Mouse (Mus musculus): ENCODE measurements around the gene Ckm. TPM values are rescaled to one million over a fixed set of nuclear protein-coding genes. Genes with fewer than 3 reads are reported as not detected.
A peak's percentile ranks its signal among the peaks of the same experiment; 100 is the strongest.

Ckm gene
- total and polyA plus RNA-seq, 2 experiments from 2014 or later: 4,665 to 5,632 TPM

DNA sequence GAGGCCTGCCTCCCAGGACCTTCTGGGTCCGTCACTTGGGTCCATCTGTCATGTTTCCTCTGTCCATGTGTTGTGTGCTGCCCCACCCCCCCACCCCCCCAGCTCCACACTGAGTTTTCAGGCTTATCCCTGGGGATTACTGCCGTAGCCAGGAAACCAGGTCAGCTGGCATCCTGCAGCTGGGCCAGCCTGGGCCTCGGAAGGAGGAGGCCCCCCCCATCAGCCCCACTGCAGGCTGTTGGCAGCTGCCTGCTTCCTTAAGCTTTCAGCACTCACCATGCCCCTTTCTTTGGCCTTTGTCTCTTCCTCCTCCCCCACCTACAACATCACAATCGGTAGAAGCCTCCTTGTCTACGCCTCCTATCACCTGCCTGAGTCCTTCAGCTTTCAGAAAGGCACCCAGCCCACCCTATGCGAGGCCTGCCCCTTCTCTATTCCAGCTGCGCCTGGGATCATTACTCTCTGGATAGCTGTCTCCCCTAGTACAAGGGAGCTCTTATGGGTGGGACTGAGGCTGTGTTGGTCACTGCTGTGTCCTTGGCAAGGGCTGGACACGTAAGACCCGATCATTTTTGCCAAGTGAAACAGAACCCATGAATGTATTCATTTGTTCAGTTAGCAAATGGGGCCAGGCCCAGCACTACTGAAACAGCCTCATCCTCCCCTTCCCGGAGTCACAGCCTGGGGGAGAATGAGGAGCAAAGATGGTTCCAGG lies 15.7 kb upstream of the Ckm start:
- Histone ChIP-seq H3K9ac (replicated peaks; ENCODE audit: low read depth, low read length) (no peak overlapping the region), H3K27ac (ENCODE audit: low read depth) (no peak overlapping the region), H3K9me3 (replicated peaks; ENCODE audit: control insufficient read depth, low read length) (no peaks in the 10 kb centered on the region), H3K27me3 (ENCODE audit: control insufficient read depth, insufficient read depth, low read length) (no peaks in the 10 kb centered on the region), H3K4me1 (ENCODE audit: control insufficient read depth, insufficient read depth) (no peaks in the 10 kb centered on the region), H3K36me3 (replicated peaks; ENCODE audit: control insufficient read depth, insufficient read depth, low read length) (peaks cover 98% of the 10 kb centered on the region), H3K4me2 (ENCODE audit: low read depth, low read length) (no peak overlapping the region), H3K4me3 (ENCODE audit: low read depth, low read length) (no peak overlapping the region)
- TF ChIP-seq CTCF (IDR thresholded peaks at IDR 0.05; ENCODE audit: low read depth) (no peak), EP300 (IDR thresholded peaks at IDR 0.05; ENCODE audit: low read depth) (no peak)
- ATAC-seq (ENCODE audit: insufficient read depth, low read depth) (no peak), DNase-seq (ENCODE audit: low spot score) (no peak)
- 65% methylated on average over 10 of the region's 10 CpGs for WGBS

DNA sequence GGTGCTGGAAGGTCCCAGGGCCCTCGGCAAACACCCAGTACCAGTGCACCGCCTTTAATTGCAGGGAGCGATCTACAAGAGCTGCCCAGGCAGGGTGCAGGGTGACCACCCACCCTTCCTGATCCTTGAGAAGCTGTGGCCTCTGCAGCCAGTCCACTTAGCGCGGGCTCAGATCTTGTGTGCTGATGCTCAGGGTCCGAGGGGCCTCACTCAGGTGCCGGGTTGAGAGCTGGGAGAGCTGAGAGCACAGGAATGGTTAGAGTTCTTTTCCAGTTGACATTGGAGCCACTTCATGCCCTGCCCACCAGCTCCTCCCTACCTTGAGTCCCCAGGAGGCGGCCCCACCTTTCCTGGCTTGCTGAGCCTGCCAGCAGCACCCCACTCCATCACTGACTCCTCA lies 10.1 kb upstream of the Ckm start:
- H3K36me3 ChIP-seq (replicated peaks; ENCODE audit: control insufficient read depth, insufficient read depth, low read length): peaks cover 59% of the 10 kb centered on the region

DNA sequence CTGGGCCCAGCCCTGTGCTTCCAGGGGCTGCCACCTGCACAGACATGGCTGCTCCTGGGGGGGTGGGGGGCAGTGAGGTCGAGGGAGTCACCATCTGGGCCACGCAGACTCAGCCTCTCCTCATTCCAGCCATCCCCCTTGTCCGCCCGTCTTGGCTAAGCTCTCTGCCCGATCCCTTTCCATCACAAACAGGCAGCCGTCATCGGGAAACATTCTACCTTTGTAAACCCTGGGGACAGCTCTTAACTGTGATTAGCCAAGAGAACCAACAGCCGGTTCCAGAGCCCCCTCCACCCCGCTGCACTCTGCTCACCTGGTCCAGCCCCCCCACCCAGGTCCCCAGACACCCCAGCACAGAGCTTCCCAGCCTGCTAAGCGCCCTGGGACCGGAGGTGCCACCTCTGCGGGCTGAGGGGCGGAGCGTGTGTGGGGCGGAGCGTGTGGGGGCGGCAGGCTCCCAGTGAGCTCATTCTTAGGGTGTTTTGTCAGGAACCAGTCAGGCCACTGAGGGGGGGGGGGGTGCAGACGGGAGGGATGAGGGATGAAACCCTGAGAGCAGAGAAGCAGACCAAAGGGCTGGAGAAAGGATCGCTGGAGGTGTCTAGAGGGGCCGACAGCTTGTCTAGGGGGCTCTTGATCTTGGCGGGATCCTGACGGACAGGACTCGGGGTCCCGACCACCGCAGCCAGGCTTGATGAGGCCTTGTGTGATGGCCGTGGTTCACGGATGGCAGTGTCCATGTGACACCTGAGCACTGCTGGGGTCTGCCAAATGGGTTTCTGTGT lies 4.9 kb upstream of the Ckm start:
- Histone ChIP-seq H3K4me3 (ENCODE audit: low read depth, low read length) (peak overlapping the region; percentile 31), H3K9me3 (replicated peaks; ENCODE audit: control insufficient read depth, low read length) (peaks cover 5% of the 10 kb centered on the region; the same call in 1 of the 2 replicates), H3K27ac (ENCODE audit: low read depth) (no peak overlapping the region), H3K36me3 (replicated peaks; ENCODE audit: control insufficient read depth, insufficient read depth, low read length) (peaks cover 7% of the 10 kb centered on the region), H3K4me2 (ENCODE audit: low read depth, low read length) (peak overlapping the region; percentile 59), H3K9ac (replicated peaks; ENCODE audit: low read depth, low read length) (no peak overlapping the region; the same call in 1 of the 2 replicates), H3K4me1 (ENCODE audit: control insufficient read depth, insufficient read depth) (0 out of 2 replicates have a peak, but pooled peaks cover 5% of the 10 kb centered on the region), H3K27me3 (ENCODE audit: control insufficient read depth, insufficient read depth, low read length) (peaks cover 33% of the 10 kb centered on the region)
- ATAC-seq (ENCODE audit: insufficient read depth, low read depth) (0 out of 2 replicates have a peak, but pooled peaks have one; percentile 44), DNase-seq (ENCODE audit: low spot score) (peak; percentile 25)
- TF ChIP-seq EP300 (IDR thresholded peaks at IDR 0.05; ENCODE audit: low read depth): no peak
- TF ChIP-seq CTCF (IDR thresholded peaks at IDR 0.05; ENCODE audit: low read depth): no peak
- WGBS: 2% methylated on average over 26 of the region's 27 CpGs

More for the DNA sequence above, 10.1 kb upstream of the Ckm start:
- 88% methylated on average over 8 of the region's 8 CpGs for WGBS
- ATAC-seq (ENCODE audit: insufficient read depth, low read depth): no peak
- Histone ChIP-seq H3K4me1 (ENCODE audit: control insufficient read depth, insufficient read depth) (no peaks in the 10 kb centered on the region), H3K4me3 (ENCODE audit: low read depth, low read length) (no peak overlapping the region), H3K27me3 (ENCODE audit: control insufficient read depth, insufficient read depth, low read length) (peaks cover 4% of the 10 kb centered on the region), H3K9ac (replicated peaks; ENCODE audit: low read depth, low read length) (no peak overlapping the region), H3K27ac (ENCODE audit: low read depth) (no peak overlapping the region), H3K4me2 (ENCODE audit: low read depth, low read length) (no peak overlapping the region), H3K9me3 (replicated peaks; ENCODE audit: control insufficient read depth, low read length) (no peaks in the 10 kb centered on the region)
- no peak for TF ChIP-seq CTCF (IDR thresholded peaks at IDR 0.05; ENCODE audit: low read depth)
- TF ChIP-seq EP300 (IDR thresholded peaks at IDR 0.05; ENCODE audit: low read depth): no peak
- DNase-seq (ENCODE audit: low spot score): no peak

DNA sequence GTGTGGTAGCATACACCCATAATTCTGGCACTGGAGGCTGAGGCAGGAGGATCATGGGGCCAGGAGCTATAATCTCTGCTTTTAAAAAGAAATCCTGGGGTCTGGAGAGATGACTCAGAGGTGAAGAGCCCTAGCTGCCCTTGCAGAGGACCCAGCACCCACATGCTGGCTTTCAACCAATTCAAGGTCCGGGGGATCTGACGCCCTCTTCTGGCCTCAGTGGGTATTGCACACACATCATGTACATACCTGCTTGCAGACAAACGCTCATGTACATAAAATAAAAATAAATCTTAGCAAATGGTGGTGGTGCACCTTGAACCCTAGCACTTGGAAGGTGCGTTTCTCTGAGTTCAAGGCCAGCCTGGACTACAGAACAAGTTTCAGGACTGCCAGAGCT lies 3.6 kb upstream of the Ckm start:
- no peak overlapping the region for H3K4me2 ChIP-seq (ENCODE audit: low read depth, low read length)
- H3K9ac ChIP-seq (replicated peaks; ENCODE audit: low read depth, low read length): no peak overlapping the region
- H3K27me3 ChIP-seq (ENCODE audit: control insufficient read depth, insufficient read depth, low read length): peaks cover 38% of the 10 kb centered on the region
- peaks cover 5% of the 10 kb centered on the region; the same call in 1 of the 2 replicates for H3K9me3 ChIP-seq (replicated peaks; ENCODE audit: control insufficient read depth, low read length)
- TF ChIP-seq CTCF (IDR thresholded peaks at IDR 0.05; ENCODE audit: low read depth) (no peak), EP300 (IDR thresholded peaks at IDR 0.05; ENCODE audit: low read depth) (no peak)
- 0 out of 2 replicates have a peak, but pooled peaks cover 5% of the 10 kb centered on the region for H3K4me1 ChIP-seq (ENCODE audit: control insufficient read depth, insufficient read depth)
- H3K4me3 ChIP-seq (ENCODE audit: low read depth, low read length): no peak overlapping the region
- H3K27ac ChIP-seq (ENCODE audit: low read depth): no peak overlapping the region
- no peak for ATAC-seq (ENCODE audit: insufficient read depth, low read depth)
- no peaks in the 10 kb centered on the region for H3K36me3 ChIP-seq (replicated peaks; ENCODE audit: control insufficient read depth, insufficient read depth, low read length)
- WGBS: 81% methylated on average over 4 of the region's 4 CpGs
- DNase-seq (ENCODE audit: low spot score): no peak

DNA sequence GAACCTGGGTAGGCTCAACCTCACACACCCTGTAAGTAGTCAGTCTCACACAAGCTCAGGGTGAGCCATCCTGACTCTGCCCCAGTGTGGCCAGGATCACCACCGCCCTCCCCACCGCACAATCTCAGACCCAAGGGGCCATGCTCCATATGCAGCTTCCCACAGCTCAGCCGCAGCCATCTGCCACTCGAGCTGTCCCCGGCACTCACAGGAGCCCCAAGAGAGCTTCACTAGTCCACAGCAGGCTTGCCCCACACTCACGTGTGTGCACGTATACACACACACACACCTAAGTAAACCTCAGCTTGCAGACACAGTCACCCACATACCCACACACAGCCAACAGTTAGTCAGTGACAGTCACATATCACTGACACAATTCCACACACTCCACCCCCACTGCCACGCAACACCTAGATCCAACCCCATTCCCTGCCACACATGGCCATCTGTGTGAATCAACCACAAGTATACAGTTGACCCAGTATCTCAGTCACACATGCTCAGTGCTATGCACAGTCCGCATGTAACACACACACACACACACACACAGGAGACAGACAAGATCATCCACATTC lies 2.0 kb upstream of the Ckm start:
- no peak overlapping the region for H3K9ac ChIP-seq (replicated peaks; ENCODE audit: low read depth, low read length)
- DNase-seq (ENCODE audit: low spot score): no peak
- H3K4me2 ChIP-seq (ENCODE audit: low read depth, low read length): no peak overlapping the region
- H3K9me3 ChIP-seq (replicated peaks; ENCODE audit: control insufficient read depth, low read length): peaks cover 5% of the 10 kb centered on the region; the same call in 1 of the 2 replicates
- no peaks in the 10 kb centered on the region for H3K36me3 ChIP-seq (replicated peaks; ENCODE audit: control insufficient read depth, insufficient read depth, low read length)
- H3K4me1 ChIP-seq (ENCODE audit: control insufficient read depth, insufficient read depth): 0 out of 2 replicates have a peak, but pooled peaks cover 5% of the 10 kb centered on the region
- H3K27me3 ChIP-seq (ENCODE audit: control insufficient read depth, insufficient read depth, low read length): peaks cover 38% of the 10 kb centered on the region
- 81% methylated on average over 9 of the region's 9 CpGs for WGBS
- no peak overlapping the region for H3K4me3 ChIP-seq (ENCODE audit: low read depth, low read length)
- TF ChIP-seq EP300 (IDR thresholded peaks at IDR 0.05; ENCODE audit: low read depth) (no peak), CTCF (IDR thresholded peaks at IDR 0.05; ENCODE audit: low read depth) (no peak)
- no peak for ATAC-seq (ENCODE audit: insufficient read depth, low read depth)
- no peak overlapping the region for H3K27ac ChIP-seq (ENCODE audit: low read depth)

Measured in heart, postnatal 0 days (tissue).